Mouse (Mus musculus): Measurements from ENCODE around the gene Prrt2.

Prrt2 gene

GRCm38 (mm10) chr7:127019306-127019960 lies 1.6 kb downstream of the Prrt2 start:
- DNase-seq: no peak

- DNase-seq: no peak
Measured at GRCm38 (mm10) chr7:127018416-127019305, 2.4 kb downstream of the Prrt2 start.

DNA sequence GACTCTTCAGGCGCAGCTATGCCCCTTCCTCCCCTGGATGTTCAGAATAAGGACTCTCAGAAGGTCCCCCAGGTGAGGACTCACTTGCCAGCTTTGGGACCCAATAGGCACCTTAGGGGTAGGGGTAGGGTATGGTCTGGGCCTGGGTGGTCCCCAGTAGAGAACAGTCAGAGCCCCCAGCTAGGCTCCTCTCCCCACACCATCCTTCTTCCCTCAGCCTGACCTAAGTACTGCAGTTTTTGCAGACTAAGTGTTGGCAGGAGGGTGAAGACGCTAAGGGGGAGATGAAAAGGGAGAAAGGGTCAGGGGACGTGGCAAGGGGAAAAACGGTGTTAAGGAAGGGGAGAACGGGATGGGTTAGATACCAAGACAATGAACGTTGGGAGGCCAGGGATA lies 3.1 kb downstream of the Prrt2 start:
- no peak for DNase-seq

- DNase-seq: peak; percentile 99
Measured at GRCm38 (mm10) chr7:127016971-127017949, 3.8 kb downstream of the Prrt2 start, which contains the start of gene Pagr1a. TSS of gene Pagr1a (minus strand) at chr7:127017352.

GRCm38 (mm10) chr7:127016486-127016938 lies 4.5 kb downstream of the Prrt2 start:
- DNase-seq: no peak

DNA sequence TGATC lies 4.7 kb downstream of the Prrt2 start, which contains the start of gene Pagr1b:
Gene Pagr1b, minus strand, starts transcription at position 4 of the 5 bp plus-strand sequence.
- no peak for DNase-seq

GRCm38 (mm10) chr7:127016081-127016480 lies 4.9 kb downstream of the Prrt2 start:
- peak; percentile 78 for DNase-seq

DNA sequence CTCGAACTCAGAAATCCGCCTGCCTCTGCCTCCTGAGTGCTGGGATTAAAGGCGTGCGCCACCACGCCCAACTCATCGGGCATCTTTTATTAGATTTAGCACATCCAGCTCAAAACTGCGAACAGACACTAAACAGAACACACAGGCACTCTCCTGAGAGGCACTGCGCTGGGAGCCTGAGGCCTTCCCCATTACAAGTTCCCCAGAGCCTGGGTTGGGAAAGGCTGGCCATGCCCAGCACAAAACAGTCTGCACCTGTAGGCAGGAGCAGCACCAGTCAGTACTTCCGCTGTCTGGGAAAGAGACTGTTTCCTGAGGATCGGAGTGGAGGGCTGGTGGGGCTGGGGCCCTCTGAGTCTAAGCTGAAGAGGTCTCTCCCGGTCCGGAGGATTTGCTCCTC lies 6.0 kb downstream of the Prrt2 start:
- no peak for DNase-seq

DNA sequence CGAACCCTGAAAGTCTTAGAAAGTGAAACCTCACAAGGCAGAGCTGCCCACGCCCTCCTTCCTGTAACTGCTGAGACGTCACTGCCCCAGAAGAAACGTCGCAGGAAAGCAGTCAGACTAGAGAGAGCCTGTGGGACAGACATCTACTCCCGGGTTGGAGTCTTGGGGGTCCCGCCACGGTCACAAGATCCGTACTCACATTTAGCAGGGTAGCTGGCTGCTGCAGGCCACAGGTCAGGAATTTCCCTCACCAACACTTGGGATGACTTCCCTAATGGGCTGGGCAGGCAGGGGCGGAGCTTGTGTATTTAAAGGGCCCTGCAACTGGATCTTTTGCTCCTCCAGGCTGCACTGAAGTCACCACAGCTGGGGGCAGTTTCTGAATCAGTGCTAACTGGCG lies 6.7 kb downstream of the Prrt2 start, which contains the start of gene Mvp:
Gene Mvp, minus strand, starts transcription at position 302 of the 400 bp plus-strand sequence.
- DNase-seq: peak; percentile 84

GRCm38 (mm10) chr7:127013385-127013784 lies 7.6 kb downstream of the Prrt2 start:
- no peak for DNase-seq

DNA sequence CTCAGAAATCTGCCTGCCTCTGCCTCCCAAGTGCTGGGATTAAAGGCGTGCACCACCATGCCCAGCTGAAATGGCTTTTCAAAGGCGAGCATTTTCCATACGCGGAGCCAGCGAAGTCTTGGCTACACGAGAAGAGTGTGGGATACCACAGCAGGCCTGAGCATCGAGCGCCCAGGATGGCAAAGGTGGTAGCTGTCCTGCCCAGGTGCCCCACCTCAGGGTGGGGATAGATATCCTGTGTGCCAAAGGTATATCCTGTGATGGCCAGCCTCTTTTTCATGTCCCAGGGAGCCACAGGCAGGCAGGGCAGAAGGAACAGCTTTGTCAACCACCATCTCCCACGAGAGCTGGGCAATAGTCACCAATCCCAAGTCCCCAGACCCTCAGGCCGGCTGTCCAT lies 8.2 kb downstream of the Prrt2 start:
- DNase-seq: no peak

DNA sequence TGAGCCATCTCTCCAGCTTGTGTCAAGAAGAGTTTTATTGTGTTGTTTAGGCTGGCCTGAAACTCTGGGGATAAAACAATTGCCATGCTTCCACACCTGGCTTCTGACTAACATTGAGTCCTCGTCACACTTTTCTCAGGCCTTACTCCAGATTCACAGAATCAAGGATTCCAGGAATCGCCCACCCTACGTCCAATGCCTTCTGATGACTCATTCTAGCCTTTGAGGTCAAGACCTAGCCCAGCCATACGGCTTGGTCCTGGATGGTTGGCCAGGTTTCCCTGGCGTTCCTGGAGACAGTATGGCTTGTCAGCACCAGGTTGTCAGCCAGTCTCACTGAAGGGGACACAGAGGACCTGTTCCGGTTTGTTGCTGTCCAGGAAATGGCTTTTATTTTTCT lies 8.6 kb downstream of the Prrt2 start:
- no peak for DNase-seq

- DNase-seq: no peak
Measured at GRCm38 (mm10) chr7:127011717-127012116, 9.3 kb downstream of the Prrt2 start.

GRCm38 (mm10) chr7:127011051-127011450 lies 10.0 kb downstream of the Prrt2 start:
- no peak for DNase-seq

DNA sequence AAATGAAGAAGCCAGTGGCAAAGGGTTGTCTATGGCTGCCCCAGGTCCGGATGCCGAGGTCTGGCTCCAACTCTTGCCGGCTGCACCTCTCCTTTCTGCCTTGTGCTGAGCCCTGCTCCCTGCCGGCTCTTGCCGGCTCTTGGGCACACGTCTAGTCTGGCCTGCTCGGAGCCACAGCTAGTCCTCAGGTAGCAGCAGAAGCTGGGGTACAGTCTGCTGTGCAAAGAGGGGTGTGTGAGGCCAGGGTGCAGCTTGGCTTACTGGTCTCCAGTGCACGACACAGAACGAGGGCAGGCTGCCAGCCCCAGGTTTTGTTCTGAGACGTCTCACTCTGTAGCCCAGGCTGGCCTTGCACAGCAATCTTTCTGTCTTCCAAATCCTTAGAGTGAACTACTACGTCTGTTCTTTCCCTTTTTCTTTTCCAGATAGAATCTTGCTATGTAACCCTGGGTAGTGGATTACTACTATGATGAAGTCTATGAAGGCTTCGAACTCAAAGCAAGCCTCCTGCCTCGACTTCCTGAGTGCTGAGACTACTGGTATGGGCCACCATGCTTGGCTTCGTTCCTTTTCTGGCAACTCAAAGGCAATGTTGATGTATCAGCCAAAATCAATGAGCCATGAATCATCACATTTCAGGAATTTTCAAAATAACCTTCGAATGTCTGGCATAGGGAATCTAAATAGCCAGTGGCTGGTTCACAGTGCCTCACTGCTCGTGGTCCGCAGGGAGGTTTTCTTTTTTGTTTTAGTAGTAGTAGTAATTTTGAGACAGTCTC lies 11.5 kb downstream of the Prrt2 start:
- no peak for DNase-seq

GRCm38 (mm10) chr7:127008239-127009019 lies 12.6 kb downstream of the Prrt2 start:
- DNase-seq: peak; percentile 75

GRCm38 (mm10) chr7:127007313-127008024 lies 13.5 kb downstream of the Prrt2 start:
- DNase-seq: no peak

DNA sequence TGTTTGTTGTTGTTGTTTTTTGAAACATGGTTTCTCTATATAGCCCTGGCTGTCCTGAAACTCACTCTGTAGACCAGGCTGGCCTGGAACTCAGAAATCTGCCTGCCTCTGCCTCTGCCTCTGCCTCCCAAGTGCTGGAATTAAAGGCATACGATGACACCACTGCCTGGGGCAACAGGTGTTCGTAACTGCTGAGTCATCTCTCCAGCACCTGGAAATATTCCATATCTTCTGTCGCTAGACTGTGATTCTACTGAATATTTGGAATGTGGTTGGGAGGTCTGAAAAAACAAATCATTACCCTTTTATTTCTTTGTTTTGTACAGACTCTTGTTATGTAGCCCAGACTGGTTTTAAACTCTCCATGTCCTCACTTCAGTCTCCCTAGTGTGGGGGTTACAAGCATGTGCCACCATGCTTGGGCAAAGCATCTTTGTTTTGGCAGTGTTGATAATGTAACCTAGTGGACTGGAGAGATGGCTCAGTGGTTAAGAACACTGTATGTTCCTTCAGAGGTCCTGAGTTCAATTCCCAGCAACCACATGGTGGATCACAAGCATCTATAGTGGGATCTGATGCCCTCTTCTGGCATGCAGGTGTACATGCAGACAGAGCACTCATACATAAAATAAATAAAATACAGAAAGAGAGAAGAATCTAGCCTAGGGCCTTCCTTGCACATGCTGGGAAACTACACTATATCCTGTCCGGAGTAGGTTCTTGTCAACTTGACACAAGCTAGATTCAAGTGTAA lies 16.7 kb downstream of the Prrt2 start:
- DNase-seq: no peak

DNA sequence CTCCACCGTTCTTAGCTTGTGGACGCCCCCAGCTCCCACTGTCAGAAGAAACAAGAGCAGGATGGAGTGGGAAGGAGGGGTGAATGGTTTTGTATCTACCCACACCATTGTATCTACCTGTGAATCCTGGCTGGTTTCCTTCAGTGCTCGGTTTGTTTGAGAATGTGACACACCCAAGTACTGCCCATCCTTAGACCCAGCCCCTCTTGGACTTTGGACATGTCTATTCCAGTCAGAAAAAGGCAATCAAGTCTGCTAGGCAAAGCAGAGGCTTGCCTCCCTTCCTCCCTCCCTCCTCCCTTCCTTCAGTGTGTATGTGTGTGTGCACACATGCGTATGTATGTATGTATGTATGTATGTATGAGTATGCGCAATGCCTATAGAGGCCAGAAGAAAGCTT lies 17.4 kb downstream of the Prrt2 start:
- DNase-seq: no peak

DNA sequence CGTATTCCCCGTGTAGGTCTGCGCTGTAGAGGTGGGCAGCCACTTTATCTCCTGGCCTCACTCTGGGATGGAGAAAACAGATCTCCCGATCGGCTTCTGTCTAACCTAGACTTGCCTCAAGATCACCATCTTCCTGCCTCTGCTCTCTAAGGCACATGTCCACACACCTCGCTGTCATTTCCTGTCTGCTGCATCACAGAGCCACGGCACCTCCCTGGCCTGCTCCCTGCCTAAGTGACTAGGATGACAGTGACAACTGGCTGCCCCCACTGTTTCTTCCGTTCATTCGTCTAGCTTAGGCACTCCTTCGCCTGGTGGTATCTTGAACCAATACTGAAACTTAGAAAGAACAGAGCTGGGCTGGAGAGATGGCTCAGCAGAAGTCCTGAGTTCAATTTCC lies 21.4 kb downstream of the Prrt2 start:
- no peak for DNase-seq
